Mouse (Mus musculus) frontal cortex, postnatal 14 days (tissue): ENCODE results near the gene Glis2.
A peak's percentile ranks its signal among the peaks of the same experiment; 100 is the strongest.

Source experiments
- DNase-seq, 2 experiments: peaks; one replicate each; pipeline ENCODE4 v3.0.0; 2022; ENCODE audit warnings: low spot score in 2 of 2

The Glis2 gene

DNA sequence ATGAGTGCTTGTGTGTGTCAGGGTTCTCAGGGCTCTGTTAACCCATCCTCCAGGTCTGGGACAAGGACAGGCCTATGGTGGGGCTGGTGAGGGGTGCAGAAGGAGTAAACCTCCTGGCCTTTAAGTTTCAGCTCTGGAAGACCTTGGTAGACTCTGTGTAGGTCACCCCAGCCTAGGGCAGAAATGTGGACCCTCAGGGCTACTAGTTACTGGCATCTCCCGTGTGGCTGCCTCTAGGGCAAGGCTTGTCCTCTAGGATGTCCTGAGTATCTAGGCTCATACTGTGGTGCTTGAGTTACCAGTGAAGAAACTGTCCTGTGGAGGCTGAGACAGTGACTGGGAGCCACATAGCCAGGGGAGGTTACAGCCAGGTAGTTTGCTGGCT, 8.9 kb downstream of the Glis2 start:
- no peak for DNase-seq

DNA sequence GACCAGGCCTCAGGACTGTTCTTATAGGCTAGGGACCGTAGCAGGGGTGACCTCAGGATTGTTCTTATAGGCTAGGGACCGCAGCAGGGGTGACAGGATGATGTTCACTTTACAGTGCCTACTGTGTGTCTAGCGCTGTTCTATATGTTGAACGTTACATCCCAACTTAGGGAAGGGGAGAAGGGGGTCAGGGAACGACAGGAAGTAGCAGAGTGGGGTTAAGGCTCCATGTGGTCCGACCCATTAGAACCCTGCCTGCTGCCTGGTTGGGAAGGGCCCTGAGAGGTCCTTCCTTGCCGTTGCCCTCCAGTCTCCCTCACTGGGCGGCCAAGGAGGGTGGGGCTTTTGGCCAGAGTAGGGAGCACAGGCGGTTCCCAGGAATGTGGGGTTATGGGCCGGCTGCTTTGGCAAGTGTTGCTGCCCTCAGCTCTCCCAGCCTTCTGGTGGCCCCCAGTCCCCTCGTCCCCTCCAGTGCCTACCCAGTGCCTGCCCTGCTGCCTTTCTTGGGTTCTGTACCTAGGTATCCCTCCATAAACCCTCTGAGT, 9.9 kb downstream of the Glis2 start:
- DNase-seq, result no peak

DNA sequence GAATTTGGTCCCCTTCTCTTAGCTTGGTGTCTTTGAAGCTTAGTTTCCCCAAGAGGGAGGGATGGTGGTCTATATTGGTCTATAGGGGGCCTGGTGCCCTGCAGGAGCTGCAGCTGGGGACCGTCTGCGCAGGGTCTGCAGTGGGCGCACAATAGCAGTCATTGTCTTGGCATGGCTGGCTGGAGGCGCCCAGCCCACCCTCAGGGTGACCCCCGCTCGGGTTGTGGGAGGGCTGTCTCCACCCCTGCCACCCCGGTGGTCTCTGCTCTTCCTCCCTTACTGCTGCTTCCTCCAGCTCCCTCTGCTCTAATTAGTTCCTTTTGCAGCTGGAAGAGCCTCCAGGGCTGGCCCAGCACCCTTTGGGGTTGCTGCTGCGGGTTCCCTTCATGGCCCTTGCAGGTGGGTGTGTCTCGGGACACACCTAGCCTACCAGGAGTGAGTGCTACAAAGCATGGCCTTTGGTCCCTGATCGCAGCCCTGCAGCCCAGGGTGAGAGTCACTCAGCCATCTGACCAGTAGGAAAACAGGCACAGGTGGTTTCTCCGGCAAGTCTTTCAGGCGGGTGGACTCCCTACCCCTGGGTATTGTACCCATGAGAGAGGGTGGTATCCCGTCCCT, 11.1 kb downstream of the Glis2 start:
- no peak for DNase-seq

DNA sequence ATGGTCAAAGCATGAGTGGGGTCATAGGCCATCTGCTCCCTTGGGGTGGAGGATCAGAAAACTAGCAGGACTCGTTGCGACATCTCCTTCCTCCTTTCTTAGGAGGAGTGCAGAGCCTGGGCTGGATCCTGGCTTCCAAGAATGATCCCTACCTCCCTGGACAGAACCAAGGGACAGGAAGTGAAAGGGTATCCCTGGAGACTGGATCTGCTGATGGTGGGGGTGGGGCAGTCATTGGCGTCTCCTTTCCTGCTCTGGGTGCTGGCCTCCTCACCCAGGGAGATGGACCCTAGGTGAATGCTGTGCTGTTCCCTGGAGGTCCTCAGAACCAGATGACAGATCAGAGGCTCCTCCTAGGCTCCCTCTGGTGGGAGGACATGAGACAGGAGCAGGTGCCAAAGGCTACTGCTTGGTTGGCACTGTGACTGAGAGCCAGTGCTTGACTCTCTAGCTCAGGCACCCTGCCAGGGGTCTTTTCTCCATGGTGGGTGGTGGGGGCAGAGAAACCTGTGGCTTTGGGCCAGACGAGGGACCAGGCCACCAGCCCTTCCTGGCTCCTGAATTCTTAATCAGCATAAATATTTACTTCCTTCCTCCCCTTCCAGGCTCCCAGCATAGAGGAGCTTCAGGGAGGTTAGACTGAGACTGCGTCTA, 12.0 kb downstream of the Glis2 start:
- no peak for DNase-seq

DNA sequence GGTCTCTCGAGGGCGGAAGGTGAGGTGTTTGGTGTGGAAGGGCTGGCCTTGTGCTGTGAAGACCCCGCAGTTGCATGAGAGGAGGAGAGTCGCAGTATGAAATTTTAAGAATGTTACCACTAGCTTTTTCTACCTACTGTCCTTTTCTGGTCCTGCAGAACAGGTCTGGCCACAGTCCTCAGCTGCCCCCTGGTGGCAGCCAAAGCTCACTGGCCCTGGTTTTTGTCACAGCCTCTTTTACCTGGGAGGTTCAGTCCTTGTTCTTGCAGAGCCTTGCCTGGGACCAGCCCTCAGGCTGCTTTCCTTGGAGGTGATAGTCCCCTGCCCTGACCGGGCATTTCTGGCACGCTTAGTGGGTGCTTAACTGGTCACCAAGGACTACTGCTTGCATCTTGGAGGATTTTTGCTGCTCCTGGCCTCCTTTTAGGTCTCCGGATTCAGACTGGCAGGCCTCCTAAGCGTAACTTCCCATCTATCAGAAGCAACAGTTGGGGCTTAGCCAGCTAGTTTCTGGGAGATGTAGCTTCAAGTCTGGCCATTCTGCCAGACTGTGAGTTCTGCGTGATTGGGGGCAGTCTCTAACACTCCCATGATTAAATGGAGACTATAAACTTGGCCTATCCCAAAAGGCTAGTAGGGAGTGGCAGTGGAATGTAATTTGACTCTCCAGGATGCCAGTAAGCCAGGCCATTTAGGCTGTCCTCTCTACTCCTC, 13.5 kb downstream of the Glis2 start:
- peak; percentile 71 to 76 for DNase-seq

DNA sequence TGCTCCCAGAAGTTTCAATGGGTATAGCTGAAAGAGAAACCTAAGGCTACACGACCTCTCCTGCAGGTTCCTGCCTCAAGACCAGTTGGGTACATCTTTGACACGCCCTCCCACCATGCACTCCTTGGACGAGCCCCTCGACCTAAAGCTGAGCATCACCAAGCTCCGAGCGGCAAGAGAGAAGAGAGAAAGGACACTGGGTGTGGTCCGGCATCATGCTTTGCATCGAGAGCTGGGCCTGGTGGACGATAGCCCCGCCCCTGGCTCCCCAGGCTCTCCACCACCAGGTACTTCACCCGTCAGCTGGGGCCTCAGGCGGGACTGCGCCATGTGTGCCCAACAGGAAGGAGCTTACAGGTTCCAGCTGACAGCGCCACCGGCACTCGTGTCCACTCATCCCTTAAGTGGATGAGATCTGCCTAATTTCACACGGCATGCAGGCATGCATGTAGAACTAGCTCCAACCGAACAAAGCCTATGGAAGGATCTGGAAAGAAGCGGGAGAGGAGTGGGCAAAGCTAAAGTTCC, 14.1 kb downstream of the Glis2 start:
- DNase-seq, result no peak

DNA sequence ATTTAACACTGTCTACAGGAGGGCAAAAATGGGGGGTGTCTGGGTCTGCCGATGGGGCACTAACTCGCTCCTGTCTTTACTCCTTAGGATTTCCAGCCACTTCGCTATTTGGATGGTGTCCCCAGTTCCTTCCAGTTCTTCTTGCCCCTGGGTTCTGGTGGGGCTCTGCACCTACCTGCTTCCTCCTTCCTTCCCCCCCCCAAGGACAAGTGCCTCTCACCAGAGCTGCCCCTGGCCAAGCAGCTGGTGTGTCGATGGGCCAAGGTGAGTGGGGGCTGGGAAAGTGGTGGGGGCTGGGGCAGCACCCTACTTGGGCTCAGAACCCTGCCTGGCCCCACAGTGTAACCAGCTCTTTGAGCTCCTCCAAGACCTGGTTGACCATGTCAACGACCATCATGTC, 16.7 kb downstream of the Glis2 start:
- no peak for DNase-seq

DNA sequence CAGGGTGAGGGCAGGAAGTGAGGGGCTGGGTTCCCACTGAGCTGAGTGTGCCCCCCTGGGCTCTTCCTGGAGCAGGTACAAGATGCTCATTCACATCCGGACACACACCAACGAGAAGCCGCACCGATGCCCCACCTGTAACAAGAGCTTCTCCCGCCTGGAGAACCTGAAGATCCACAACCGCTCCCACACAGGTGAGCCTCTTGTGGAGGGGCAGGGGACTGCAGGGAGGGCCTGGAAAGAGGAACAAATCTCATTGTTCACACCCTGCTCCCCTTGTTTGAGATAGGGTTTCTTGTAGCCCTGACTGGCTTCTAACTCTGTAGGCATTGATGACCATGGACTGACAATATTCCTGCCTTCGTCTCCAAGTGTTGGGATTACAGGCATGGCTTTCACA, 17.2 kb downstream of the Glis2 start:
- DNase-seq, result no peak

DNA sequence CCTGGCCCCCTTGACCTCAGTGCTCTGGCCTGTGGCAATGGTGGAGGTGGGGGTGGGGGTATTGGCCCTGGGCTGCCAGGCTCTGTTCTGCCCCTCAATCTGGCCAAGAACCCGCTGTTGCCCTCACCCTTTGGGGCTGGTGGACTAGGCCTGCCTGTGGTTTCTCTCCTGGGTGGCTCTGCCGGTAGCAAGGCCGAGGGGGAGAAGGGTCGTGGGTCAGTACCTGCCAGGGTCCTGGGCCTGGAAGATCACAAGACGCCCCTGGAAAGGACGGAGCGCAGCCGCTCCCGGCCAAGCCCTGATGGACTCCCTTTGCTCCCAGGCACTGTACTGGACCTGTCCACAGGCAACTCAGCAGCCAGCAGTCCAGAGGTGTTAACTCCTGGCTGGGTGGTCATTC, 19.2 kb downstream of the Glis2 start:
- DNase-seq, result no peak

DNA sequence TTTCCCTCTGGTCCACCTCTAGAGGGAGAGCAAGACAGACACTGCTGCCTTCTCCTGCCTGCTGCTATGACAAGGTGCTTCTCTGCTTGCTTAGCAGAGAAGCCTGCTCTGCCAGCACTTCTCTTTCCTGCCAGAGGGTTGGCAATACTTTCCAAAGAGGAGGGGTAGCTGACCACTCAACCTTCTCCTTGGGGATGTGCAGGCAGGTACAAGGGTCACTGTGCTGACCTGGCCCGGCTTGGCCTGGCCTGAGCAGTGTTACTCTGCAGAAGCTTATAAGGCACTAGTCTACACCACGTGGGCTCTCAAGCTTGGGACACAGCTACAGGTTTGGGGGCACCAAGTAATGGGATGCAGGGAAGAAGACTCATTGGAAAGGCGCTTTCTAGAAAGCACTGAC, 20.1 kb downstream of the Glis2 start:
- no peak for DNase-seq

DNA sequence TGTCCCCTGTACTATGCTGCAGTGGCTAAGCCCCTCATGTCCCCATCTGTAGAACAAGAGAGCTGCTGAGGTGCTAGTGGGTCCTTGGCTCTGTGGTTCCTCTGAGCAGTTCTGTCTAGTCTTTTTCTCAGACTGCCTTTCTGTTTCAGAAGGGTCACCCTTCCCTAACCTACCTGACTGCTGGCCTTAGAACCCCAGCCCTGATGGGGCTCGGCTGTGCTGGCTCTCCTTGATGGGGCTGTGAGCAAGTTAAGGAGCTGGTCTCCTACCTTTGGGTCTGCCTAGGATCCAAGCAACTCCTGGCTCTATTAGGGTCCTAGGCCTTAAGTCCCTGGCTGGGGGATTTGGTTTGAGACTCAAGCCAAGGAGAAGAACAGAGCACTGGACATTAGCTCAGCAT, 20.8 kb downstream of the Glis2 start:
- no peak for DNase-seq

DNA sequence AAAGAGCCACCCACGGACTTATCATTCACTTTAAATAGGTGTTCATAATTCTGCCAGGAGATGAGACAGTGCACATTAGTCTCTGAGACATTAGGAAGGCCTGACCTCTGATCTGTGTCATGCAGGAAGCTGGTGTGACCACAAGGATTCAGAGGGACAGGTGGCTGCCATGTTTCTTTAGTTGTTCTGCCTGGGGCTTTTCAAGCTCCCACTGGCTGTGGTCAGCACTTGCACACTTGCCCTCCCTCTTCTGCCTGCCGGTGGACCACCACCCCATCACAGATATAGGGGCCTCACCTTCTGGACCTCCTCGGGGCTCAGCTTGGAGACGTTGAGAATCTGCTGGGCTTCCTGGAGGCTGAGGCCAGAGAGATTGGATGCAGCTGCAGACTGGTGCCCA, 22.3 kb downstream of the Glis2 start:
- DNase-seq, result no peak

DNA sequence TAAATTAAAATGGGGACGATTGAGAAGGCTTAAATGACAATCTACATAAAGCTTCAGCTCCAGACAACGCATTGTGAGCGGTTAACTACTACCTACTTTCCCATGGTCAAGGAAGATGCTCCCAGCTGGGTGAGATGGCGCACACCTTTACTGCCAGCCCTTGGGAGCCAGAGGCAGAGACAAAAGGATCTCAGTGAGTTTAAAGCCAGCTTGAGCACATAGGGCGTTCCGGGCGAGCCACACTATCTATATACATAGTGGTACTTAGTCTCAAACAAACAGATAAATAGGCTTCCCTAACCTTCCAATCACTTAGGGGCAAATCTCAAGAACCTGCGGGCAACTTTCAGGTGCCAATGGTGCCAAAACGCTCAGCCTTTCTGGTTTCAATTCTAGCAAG, 29.6 kb downstream of the Glis2 start:
- DNase-seq, result no peak

DNA sequence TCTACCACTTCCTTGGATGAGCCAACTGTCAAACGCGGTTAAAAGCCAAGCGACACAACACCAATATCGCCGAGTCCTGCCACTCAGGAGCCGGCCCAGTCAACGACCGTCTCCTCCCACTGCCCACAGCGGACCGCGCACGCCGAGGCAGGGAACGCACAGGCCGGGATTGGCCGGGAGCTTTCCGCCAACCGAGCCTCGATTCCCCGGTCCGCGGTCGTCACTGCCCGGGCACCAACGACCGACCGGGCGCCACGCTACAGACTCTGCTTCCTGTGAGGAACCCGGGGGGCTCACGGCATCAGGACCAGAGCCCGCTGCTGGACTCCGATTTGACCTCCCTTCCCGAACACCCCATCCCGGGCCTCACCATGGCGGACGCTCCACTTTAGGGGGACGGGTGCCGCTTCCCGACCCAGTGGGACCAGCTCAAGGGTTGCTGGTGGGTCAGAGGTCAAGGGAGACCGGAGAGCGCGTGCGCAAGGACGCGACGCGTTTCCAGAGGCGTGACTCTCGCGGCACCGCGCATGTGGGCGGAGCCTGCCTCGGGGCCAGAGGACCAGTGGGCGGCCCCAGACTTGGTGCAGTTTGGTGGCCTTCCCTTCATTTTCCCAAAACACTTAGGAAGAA, 30.1 kb downstream of the Glis2 start, which contains the start of gene Pam16:
Gene Pam16 (minus strand): TSS at position 508 of the 630 bp plus-strand sequence.
- DNase-seq, result peak; percentile 85 to 87

DNA sequence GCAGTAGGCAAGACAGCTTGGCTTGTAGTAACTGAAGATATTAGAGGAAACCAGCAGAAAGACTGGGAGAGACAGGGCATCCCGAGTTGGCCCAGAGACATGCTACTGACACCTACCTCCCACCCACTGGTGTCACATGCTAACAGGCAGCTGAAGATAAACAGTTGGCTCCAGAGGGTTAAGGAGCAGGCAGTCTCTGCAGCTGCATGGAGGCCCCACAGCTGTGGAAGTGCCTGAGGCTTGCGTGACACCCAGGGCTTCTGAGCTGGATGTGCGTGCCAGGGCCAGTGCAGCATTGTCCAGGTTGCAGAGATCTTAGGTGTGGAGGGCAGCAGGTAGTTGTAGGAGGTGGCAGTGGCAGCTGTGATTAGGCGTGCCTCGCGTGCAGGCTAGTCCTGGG, 32.6 kb downstream of the Glis2 start:
- no peak for DNase-seq

DNA sequence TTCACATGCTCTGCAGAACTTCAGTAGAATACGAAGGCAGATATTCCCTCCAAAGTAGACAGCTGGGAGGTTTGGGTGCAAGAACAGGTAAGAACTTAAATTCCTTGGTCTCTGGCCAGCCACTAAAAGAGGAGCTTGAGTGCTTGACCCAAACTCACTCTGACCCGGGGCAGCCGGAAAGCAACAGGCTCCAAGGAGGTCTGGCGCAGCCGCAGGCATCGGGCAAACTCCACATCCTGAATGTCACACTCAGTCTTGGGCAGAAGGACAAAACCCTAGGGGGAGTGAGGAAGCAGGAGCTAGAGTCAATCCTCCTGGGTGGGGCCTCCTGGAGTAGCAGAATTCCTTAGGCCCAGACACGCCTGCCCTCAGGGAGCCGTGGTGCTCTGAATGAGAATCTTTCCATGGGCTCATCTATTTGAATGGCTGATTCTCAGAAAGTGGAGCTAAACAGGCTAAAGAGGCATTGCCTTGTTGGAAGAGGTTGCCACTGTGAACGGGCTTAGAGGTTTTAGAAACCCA, 34.4 kb downstream of the Glis2 start:
- DNase-seq, result no peak

DNA sequence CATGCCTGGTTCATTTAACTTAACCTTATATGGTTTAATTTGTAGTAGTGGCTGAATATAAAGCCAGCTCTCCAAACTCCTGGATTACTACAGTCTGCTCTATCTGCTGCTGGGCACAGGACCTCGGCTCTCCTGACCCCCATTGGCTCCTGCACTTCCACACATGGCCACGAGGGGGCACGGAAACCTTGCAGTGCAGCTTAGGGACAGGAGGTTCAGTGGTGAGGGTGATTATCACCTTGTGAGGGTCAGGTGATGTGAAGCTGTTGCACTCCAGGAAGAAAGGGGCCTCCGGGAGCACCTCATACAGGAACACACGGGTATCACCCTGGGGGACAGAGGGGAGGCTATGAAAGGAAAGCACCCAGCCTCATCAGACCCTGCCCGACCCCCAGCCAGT, 35.4 kb downstream of the Glis2 start:
- DNase-seq, result peak in 1 of 2 experiments; percentile 68

DNA sequence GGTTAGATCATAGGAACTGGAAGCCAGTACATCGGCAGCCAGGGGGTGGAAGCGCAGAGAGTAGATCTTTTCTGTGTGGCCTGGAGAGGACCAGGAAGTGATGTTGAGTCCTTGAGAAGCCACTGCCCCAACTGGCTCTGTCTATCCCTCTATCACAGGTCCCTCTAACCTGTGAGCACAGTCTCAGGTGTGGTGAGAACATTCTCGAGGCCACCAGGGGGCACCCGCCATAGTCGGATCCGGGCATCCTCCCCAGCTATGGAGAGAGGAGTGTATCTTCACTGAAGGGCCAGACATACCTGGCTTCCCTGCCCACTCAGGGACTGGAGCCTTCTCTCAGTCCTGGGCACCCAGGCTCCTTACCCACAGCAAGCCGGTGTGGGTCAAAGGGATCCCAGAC, 37.5 kb downstream of the Glis2 start:
- DNase-seq, result no peak

DNA sequence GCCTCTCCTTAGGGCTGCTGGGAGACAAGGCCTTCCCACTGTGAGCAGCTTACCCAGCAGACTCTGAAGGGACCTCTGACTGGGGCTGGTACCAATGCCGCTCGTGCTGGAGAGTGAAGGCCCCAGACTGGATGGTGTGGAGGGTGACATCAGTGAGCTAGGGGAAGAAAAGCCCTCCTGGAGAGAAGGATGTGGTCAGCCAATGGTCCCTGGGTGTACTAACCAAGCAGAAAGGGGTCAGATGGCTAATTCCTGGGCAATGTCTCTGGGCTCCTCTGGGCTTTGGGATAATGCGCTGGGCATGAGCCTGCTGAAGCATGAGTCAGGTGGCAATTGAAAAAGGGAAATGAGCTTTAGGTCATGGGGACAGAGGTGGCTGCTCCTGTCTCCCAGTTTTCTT, 39.1 kb downstream of the Glis2 start:
- no peak for DNase-seq

DNA sequence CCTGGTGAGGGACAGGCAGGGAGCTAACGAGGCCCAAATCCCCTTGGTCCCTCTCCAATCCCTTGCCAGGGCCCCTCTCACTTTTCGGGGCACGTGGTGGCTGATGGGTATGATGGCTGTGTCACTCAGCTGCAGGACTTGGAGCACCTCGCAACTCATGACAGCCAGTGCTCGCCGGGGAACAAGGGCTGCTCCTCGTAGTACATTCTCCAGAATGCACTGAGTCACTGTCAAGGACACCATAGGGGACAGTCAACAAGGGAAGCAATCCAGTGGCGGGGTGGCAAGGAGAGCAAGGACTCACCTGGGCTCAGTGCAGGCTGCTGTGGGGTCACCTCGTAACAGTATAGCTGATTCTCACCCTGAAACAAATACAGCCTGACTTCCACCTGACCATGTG, 40.2 kb downstream of the Glis2 start:
- no peak for DNase-seq

DNA sequence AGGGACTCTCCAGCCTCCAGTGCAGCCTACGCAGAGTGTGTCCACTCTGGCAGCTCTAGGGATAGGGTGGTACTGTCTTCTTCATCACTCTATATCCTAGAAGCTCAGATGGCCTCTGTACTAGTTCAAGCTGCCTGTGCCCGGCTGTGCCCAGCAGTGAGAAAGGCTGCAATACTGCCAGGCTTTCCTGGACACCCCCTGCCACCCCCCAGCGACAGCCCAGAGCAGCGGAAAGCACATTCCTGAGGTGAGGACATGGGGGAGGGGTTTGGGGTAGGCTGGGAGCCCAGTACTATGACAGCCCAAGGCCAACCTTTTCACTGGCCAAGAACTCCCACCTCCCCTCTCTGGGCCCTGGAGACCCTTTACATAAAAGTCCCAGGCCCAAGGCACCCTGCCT, 41.2 kb downstream of the Glis2 start:
- DNase-seq, result no peak

DNA sequence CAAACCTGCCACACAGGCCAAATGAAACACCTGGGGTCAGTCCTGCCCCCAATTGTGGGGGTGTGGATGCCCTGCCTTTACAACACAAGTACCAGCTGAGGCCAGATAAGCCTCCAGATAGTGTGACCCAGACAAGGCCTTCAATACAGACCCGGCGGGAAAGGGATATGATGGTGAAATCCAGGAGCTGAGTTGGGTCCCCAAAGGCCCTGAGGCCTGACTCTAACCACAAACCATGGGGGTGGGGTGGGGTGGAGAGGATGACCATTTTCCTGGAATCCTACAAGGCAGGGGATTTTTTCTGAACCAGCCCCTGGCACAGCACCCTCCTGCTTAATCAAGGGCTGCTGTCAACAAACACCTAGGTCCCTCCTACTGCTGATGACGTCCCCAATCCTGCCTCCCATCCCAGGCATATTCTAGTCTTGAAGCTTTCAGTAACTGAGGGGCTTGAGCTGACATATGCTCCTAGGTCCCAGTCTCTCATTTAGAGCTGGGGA, 44.4 kb downstream of the Glis2 start:
- DNase-seq, result no peak
